Mouse (Mus musculus) kidney, adult 2 months (tissue): ENCODE measurements around the gene Prss21. TPM values are rescaled to one million over a fixed set of nuclear protein-coding genes. Genes with fewer than 3 reads are reported as not detected.

Experiments
- DNase-seq: peaks from one replicate; pipeline ENCODE4 v3.0.0; 2021
- H3K27ac ChIP-seq: fragments of 200-500 bp; 2 replicates; pipeline ENCODE4 v1.5.1; 2012; ENCODE audit warnings: low read depth, low read length, control low read depth, inconsistent platforms; ENCODE audit not compliant: insufficient read depth
- H3K27me3 ChIP-seq: fragments of 200-500 bp; replicated peaks from 2 replicates; pipeline ENCODE4 v1.6.1; 2012; ENCODE audit warnings: mild to moderate bottlenecking, moderate library complexity, low read length, inconsistent platforms; ENCODE audit not compliant: control insufficient read depth, insufficient read depth
- H3K36me3 ChIP-seq: fragments of 200-500 bp; 2 replicates; pipeline ENCODE4 v1.6.1; 2012; ENCODE audit warnings: mild to moderate bottlenecking, moderate library complexity, low read length, inconsistent platforms; ENCODE audit not compliant: control insufficient read depth, insufficient read depth
- H3K4me1 ChIP-seq: fragments of 200-500 bp; 2 replicates; pipeline ENCODE4 v1.6.1; 2011; ENCODE audit warnings: low read length; ENCODE audit not compliant: control insufficient read depth, insufficient read depth
- H3K4me3 ChIP-seq: fragments of 200-500 bp; 2 replicates; pipeline ENCODE4 v1.5.1; 2011; ENCODE audit warnings: mild to moderate bottlenecking, low read depth, low read length, control low read depth; ENCODE audit not compliant: insufficient read depth
- CTCF ChIP-seq: fragments of 200-500 bp; conservative IDR thresholded peaks from 2 replicates; pipeline ENCODE4 v1.5.1; 2011; ENCODE audit warnings: low read depth, mild to moderate bottlenecking, control low read depth, low read length, moderate library complexity, mixed read lengths; ENCODE audit not compliant: insufficient read depth, insufficient read length
- POLR2A ChIP-seq: fragments of 200-500 bp; IDR thresholded peaks from one replicate; pipeline ENCODE4 v1.6.1; 2011; ENCODE audit warnings: low read depth, low read length, control low read depth
- WGBS: fragments of 180-500 bp; shearing (Covaris S2); methylation state at CpG from one replicate; pipeline ENCODE4 v1.1.7; 2018; 5-methylcytosine and 5-hydroxymethylcytosine counted together
- polyA plus RNA-seq: library from polyadenylated mRNA; depleted of rRNA; stranded (reverse); fragments of >200 nt; gene quantifications from 2 replicates; pipeline ENCODE4 v1.2.3, GENCODE M21; 2012; rRNA removed

The Prss21 gene
- polyA plus RNA-seq: 0.14 TPM in 2 replicates

DNA sequence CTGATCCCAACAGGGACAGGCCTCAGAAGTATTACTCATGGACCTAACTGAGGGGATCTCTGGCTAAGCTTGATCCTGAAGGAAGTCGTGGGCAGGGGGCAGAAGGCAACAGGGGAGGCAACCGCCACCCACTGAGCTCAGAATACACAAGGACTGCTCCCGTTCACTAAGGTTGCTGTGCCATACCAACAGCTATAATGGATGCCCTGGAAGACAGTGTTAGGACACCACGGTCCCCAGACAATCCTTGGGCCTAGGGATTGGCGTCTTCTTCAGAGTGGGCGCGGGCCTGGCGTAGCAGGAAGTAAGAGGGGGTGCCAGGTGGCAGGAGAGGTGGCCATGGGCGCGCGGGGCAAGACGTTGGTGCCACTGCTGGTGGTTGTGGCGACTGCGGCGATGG lies at the start of gene Prss21:
Prss21 (plus strand) TSS at position 301 of the 400 bp plus-strand sequence.
- 92% methylated on average over 15 of the region's 15 CpGs for WGBS
- Histone ChIP-seq H3K27me3 (no peaks in the 10 kb centered on the region), H3K27ac (no peak within 1 kb of the TSS), H3K4me1 (no peaks in the 10 kb centered on the region), H3K36me3 (no peaks in the 10 kb centered on the region), H3K4me3 (no peak within 1 kb of the TSS)
- TF ChIP-seq POLR2A (no peak), CTCF (no peak)
- DNase-seq: no peak

GRCm38 (mm10) chr17:23818579-23818978 lies 49.3 kb upstream of the Prss21 start:
- no peak overlapping the region for H3K4me3 ChIP-seq
- WGBS: over 99% methylated on average over 8 of the region's 8 CpGs

DNA sequence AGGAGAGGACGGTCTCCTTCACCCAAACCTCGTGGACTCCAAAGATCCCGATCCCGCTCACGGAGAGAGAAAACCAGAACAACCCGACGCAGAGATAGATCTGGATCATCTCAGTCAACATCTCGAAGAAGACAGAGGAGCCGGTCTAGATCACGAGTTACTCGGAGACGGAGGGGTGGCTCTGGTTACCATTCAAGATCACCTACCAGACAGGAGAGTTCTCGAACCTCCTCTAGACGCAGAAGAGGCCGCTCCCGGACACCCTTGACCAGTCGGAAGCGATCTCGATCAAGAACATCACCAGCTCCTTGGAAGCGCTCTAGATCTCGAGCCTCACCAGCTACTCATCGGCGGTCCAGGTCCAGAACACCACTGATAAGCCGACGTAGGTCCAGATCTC lies 48.6 kb upstream of the Prss21 start:
- H3K27ac ChIP-seq: no peak overlapping the region
- TF ChIP-seq POLR2A: no peak
- TF ChIP-seq CTCF: no peak
- WGBS: 99% methylated on average over 25 of the region's 25 CpGs
- no peaks in the 10 kb centered on the region for H3K27me3 ChIP-seq
- H3K36me3 ChIP-seq: peaks cover 37% of the 10 kb centered on the region
- no peak overlapping the region for H3K4me3 ChIP-seq
- DNase-seq: no peak
- no peaks in the 10 kb centered on the region for H3K4me1 ChIP-seq

More at GRCm38 (mm10) chr17:23818579-23818978, 49.3 kb upstream of the Prss21 start:
- no peaks in the 10 kb centered on the region for H3K27me3 ChIP-seq
- H3K4me1 ChIP-seq: no peaks in the 10 kb centered on the region
- peaks cover 41% of the 10 kb centered on the region for H3K36me3 ChIP-seq
- no peak overlapping the region for H3K27ac ChIP-seq
- no peak for DNase-seq
- TF ChIP-seq POLR2A (no peak), CTCF (no peak)

- H3K27ac ChIP-seq: no peak overlapping the region
- no peak overlapping the region for H3K4me3 ChIP-seq
- peaks cover 29% of the 10 kb centered on the region for H3K36me3 ChIP-seq
- WGBS: 86% methylated on average over 5 of the region's 5 CpGs
- H3K27me3 ChIP-seq: no peaks in the 10 kb centered on the region
- DNase-seq: no peak
- TF ChIP-seq POLR2A: no peak
- TF ChIP-seq CTCF: no peak
- no peaks in the 10 kb centered on the region for H3K4me1 ChIP-seq
Measured at GRCm38 (mm10) chr17:23820731-23821130, 47.1 kb upstream of the Prss21 start.

DNA sequence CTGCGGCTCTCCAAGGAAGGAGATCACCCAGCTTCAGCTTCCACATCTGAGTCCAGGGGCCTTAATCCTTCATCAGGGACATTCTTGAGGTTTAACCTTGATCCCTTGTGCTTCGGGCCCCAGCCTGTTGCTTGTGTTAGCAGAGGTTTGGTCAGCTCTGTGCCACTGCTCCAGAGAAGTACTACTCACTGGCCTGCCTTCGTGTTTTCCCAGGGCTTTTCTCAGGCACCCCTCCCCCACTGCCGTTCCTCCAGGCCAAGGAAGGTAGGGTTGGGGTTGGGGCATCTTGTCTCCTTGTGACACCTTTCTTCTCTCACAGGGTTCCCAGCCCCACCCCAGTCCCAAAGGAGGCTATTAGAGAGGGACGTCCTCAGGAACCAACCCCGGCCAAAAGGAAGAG lies 45.8 kb upstream of the Prss21 start:
- Histone ChIP-seq H3K4me1 (no peaks in the 10 kb centered on the region), H3K4me3 (no peak overlapping the region), H3K27ac (no peak overlapping the region), H3K27me3 (no peaks in the 10 kb centered on the region), H3K36me3 (peaks cover 17% of the 10 kb centered on the region)
- 60% methylated on average over 6 of the region's 6 CpGs for WGBS
- no peak for DNase-seq
- no peak for TF ChIP-seq CTCF
- TF ChIP-seq POLR2A: no peak

GRCm38 (mm10) chr17:23823018-23823417 lies 44.8 kb upstream of the Prss21 start:
- 64% methylated on average over 16 of the region's 16 CpGs for WGBS
- no peaks in the 10 kb centered on the region for H3K4me1 ChIP-seq
- no peak for TF ChIP-seq POLR2A
- TF ChIP-seq CTCF: no peak
- no peak for DNase-seq
- H3K27ac ChIP-seq: no peak overlapping the region
- peaks cover 13% of the 10 kb centered on the region for H3K36me3 ChIP-seq
- no peaks in the 10 kb centered on the region for H3K27me3 ChIP-seq
- H3K4me3 ChIP-seq: no peak overlapping the region

DNA sequence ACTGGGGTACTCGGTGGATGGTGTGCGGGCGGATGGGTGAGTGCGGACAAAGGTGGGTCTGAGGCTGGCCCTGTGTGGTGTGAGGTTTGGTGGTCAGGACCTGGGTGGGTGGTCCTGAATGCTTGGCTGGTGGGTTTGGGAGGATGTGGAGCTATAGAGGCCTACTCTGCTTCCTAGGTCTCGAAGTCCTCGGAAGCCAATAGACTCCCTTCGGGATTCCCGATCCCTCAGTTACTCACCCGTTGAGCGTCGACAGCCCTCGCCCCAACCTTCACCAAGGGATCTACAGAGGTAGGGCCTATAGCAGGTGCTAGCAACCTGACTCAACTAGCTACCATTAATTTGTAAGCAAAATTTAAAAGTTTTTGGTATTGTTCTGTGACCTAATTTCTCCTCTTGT lies 44.2 kb upstream of the Prss21 start:
- H3K4me1 ChIP-seq: no peaks in the 10 kb centered on the region
- H3K27ac ChIP-seq: no peak overlapping the region
- 90% methylated on average over 12 of the region's 12 CpGs for WGBS
- DNase-seq: no peak
- H3K36me3 ChIP-seq: peaks cover 8% of the 10 kb centered on the region
- TF ChIP-seq POLR2A: no peak
- TF ChIP-seq CTCF: no peak
- no peaks in the 10 kb centered on the region for H3K27me3 ChIP-seq
- H3K4me3 ChIP-seq: no peak overlapping the region
